Mouse (Mus musculus): ENCODE results near the gene Cd82. TPM values are rescaled to one million over a fixed set of nuclear protein-coding genes. Genes with fewer than 3 reads are reported as not detected.

Cd82 gene
- polyA plus RNA-seq, 1 experiment: 181 TPM

DNA sequence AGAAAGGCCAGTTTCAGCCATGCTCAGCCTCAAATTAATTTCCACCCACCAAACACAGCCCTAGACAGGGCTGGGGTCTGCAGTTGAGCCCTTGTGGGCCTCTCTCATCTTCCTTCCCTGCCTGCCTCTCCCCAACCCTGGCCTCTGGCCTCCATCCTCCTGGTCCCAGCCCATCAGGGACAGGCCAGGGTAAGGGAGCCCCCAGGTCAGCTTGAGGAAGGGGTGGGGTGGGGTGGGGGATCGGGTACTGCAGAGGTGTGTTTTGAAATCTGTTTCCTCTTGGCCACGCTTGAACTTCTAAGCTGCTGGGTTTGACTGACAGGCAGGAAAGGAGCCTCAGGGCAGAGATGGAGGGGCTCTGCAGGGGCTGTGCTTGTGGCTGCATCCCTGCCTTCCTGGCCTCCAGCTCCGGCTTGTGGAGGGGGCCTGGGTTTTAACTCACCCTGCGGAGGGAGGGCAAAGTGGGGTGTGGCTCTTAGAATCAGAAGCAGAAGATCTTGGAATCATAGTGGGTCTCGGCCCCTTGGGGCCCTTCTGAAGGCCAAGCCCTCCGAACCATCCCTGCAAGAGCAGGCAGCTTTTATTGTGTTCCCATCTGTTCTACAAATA lies 19.2 kb upstream of the Cd82 start:
- 47% methylated on average over 6 of the region's 6 CpGs for WGBS
- Histone ChIP-seq H3K36me3 (ENCODE audit: control insufficient read depth, insufficient read depth, low read length) (no peaks in the 10 kb centered on the region), H3K4me3 (ENCODE audit: control insufficient read depth, insufficient read depth, low read length) (no peak overlapping the region), H3K4me1 (replicated peaks; ENCODE audit: control insufficient read depth, insufficient read depth, low read length) (no peaks in the 10 kb centered on the region), H3K27ac (ENCODE audit: control insufficient read depth, insufficient read depth, low read length) (no peak overlapping the region), H3K27me3 (ENCODE audit: control insufficient read depth, insufficient read depth, low read length) (no peaks in the 10 kb centered on the region)
- DNase-seq: no peak
- no peak for TF ChIP-seq CTCF (IDR thresholded peaks at IDR 0.05; ENCODE audit: borderline replicate concordance, control insufficient read depth, extremely low read depth, insufficient read depth, low read length, poor library complexity)
- TF ChIP-seq POLR2A (IDR thresholded peaks at IDR 0.05; ENCODE audit: control insufficient read depth, extremely low read depth, insufficient read depth, low read length, poor library complexity): no peak

DNA sequence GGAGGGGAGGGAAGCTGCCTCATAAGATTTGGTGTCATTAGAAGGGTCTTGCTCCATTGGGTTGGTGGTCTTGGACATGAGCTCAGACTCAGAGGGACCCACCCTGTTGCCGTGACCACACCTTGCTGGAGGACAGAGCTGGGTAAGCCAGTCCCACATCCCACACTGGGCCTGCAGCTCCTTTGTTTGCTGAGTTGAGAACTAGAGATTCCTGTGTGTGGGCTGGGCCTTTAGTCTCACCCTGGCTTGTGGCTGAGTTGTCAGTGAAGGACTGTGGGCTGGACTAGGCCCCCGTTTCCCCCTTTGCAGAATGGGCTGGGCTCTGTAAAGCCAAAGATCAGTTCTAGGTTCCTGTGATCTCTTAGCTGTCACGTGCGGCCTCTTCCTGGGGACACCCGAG lies 15.8 kb upstream of the Cd82 start:
- no peaks in the 10 kb centered on the region for H3K27me3 ChIP-seq (ENCODE audit: control insufficient read depth, insufficient read depth, low read length)
- H3K36me3 ChIP-seq (ENCODE audit: control insufficient read depth, insufficient read depth, low read length): no peaks in the 10 kb centered on the region

DNA sequence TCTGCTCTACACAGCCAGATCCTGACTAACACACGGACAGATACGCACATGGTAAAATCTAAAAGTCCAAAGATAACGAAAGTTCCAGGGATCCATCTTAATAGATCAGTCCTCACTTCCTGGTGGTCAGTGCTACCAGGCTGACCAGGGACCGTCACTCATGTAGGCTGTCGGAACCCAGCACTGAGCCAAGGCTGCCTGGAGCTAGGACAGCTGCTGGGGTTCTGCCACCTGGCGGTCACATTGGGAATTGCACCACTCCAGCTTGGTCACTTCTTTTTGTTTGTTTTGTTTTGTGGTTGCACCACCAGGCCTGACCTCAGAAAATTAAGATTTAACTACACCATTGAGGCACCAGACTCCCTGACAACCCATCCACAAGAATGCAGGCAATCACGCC lies 14.6 kb upstream of the Cd82 start:
- Histone ChIP-seq H3K27me3 (ENCODE audit: control insufficient read depth, insufficient read depth, low read length) (no peaks in the 10 kb centered on the region), H3K36me3 (ENCODE audit: control insufficient read depth, insufficient read depth, low read length) (no peaks in the 10 kb centered on the region), H3K4me3 (ENCODE audit: control insufficient read depth, insufficient read depth, low read length) (no peak overlapping the region), H3K27ac (ENCODE audit: control insufficient read depth, insufficient read depth, low read length) (no peak overlapping the region), H3K4me1 (replicated peaks; ENCODE audit: control insufficient read depth, insufficient read depth, low read length) (no peaks in the 10 kb centered on the region)
- TF ChIP-seq CTCF (IDR thresholded peaks at IDR 0.05; ENCODE audit: borderline replicate concordance, control insufficient read depth, extremely low read depth, insufficient read depth, low read length, poor library complexity): peak; percentile 91
- no peak for TF ChIP-seq POLR2A (IDR thresholded peaks at IDR 0.05; ENCODE audit: control insufficient read depth, extremely low read depth, insufficient read depth, low read length, poor library complexity)
- 52% methylated on average over 7 of the region's 7 CpGs for WGBS
- DNase-seq: peak; percentile 42

More for the DNA sequence above, 15.8 kb upstream of the Cd82 start:
- no peak overlapping the region for H3K27ac ChIP-seq (ENCODE audit: control insufficient read depth, insufficient read depth, low read length)
- no peaks in the 10 kb centered on the region for H3K4me1 ChIP-seq (replicated peaks; ENCODE audit: control insufficient read depth, insufficient read depth, low read length)
- TF ChIP-seq POLR2A (IDR thresholded peaks at IDR 0.05; ENCODE audit: control insufficient read depth, extremely low read depth, insufficient read depth, low read length, poor library complexity) (no peak), CTCF (IDR thresholded peaks at IDR 0.05; ENCODE audit: borderline replicate concordance, control insufficient read depth, extremely low read depth, insufficient read depth, low read length, poor library complexity) (no peak)
- no peak for DNase-seq
- 73% methylated on average over 5 of the region's 5 CpGs for WGBS
- H3K4me3 ChIP-seq (ENCODE audit: control insufficient read depth, insufficient read depth, low read length): no peak overlapping the region

DNA sequence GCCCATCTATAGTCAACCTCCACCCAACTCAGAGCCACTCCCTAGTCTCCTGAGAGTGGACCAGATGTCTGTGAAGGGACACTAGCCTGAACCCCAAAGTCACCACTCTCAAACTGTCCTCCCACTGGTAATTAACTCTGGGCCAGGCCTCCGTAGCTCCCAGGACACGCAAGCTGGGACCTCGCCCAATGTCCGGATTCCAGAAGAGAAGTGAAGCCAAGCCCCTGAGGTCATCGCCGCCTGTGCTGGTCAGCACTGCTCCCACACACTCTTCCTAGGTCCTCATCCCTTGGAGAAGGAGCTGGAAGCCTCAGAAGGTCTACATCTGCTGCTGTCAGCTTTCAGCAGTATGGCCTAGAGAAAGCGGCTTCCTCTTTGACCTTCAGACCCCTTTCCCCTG lies 13.5 kb upstream of the Cd82 start:
- no peak overlapping the region for H3K27ac ChIP-seq (ENCODE audit: control insufficient read depth, insufficient read depth, low read length)
- no peak for DNase-seq
- H3K27me3 ChIP-seq (ENCODE audit: control insufficient read depth, insufficient read depth, low read length): no peaks in the 10 kb centered on the region
- no peak for TF ChIP-seq CTCF (IDR thresholded peaks at IDR 0.05; ENCODE audit: borderline replicate concordance, control insufficient read depth, extremely low read depth, insufficient read depth, low read length, poor library complexity)
- TF ChIP-seq POLR2A (IDR thresholded peaks at IDR 0.05; ENCODE audit: control insufficient read depth, extremely low read depth, insufficient read depth, low read length, poor library complexity): no peak
- 92% methylated on average over 7 of the region's 7 CpGs for WGBS
- H3K4me1 ChIP-seq (replicated peaks; ENCODE audit: control insufficient read depth, insufficient read depth, low read length): no peaks in the 10 kb centered on the region
- H3K36me3 ChIP-seq (ENCODE audit: control insufficient read depth, insufficient read depth, low read length): no peaks in the 10 kb centered on the region
- no peak overlapping the region for H3K4me3 ChIP-seq (ENCODE audit: control insufficient read depth, insufficient read depth, low read length)

DNA sequence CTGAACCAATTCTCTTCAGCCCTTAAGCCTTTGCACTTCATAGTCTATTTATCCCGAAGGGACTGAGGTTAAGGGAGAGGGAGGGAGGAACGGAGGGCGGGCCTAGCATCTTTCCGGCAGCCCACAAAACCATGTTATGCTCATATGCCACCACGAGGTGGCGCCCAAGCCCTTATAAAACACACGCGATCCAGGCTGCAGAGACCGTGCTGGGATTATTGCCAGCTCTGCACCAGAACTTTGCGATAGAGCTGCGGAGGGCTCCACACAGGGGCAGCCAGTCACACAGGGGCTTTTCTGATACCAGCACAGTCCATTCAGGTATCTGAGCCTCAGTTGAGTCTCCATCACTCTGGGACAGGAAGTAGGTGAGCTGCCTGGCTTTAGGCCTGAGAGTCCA lies 12.1 kb upstream of the Cd82 start:
- peak; percentile 95 for TF ChIP-seq CTCF (IDR thresholded peaks at IDR 0.05; ENCODE audit: borderline replicate concordance, control insufficient read depth, extremely low read depth, insufficient read depth, low read length, poor library complexity)
- no peak for TF ChIP-seq POLR2A (IDR thresholded peaks at IDR 0.05; ENCODE audit: control insufficient read depth, extremely low read depth, insufficient read depth, low read length, poor library complexity)
- no peak overlapping the region for H3K27ac ChIP-seq (ENCODE audit: control insufficient read depth, insufficient read depth, low read length)
- no peaks in the 10 kb centered on the region for H3K27me3 ChIP-seq (ENCODE audit: control insufficient read depth, insufficient read depth, low read length)
- 1% methylated on average over 11 of the region's 11 CpGs for WGBS
- peak; percentile 80 for DNase-seq
- H3K4me1 ChIP-seq (replicated peaks; ENCODE audit: control insufficient read depth, insufficient read depth, low read length): peaks cover 11% of the 10 kb centered on the region
- no peaks in the 10 kb centered on the region for H3K36me3 ChIP-seq (ENCODE audit: control insufficient read depth, insufficient read depth, low read length)
- no peak overlapping the region for H3K4me3 ChIP-seq (ENCODE audit: control insufficient read depth, insufficient read depth, low read length)

DNA sequence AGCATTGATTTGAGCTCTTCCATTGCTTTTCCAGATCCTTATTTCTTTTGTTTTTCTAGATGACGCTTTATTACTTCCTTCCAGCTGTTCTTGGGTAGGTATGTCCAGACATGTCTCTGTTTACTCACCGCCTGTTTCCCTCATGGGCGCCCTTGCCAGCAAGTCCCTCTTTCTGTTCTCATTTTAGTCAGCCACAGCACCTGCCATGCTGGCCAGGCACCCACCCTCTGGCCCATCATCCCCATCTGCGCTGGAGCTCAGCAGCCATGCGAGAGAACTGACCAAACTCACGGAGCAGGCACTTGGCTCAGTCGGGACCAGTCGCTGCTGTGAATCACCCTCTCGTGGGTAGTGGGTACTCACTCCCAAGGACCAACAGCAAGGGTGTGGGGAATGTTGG lies 11.0 kb upstream of the Cd82 start:
- no peak for TF ChIP-seq POLR2A (IDR thresholded peaks at IDR 0.05; ENCODE audit: control insufficient read depth, extremely low read depth, insufficient read depth, low read length, poor library complexity)
- TF ChIP-seq CTCF (IDR thresholded peaks at IDR 0.05; ENCODE audit: borderline replicate concordance, control insufficient read depth, extremely low read depth, insufficient read depth, low read length, poor library complexity): no peak
- DNase-seq: no peak
- WGBS: 84% methylated on average over 9 of the region's 9 CpGs

More for the DNA sequence above, 11.0 kb upstream of the Cd82 start:
- Histone ChIP-seq H3K27ac (ENCODE audit: control insufficient read depth, insufficient read depth, low read length) (no peak overlapping the region), H3K4me3 (ENCODE audit: control insufficient read depth, insufficient read depth, low read length) (no peak overlapping the region), H3K36me3 (ENCODE audit: control insufficient read depth, insufficient read depth, low read length) (no peaks in the 10 kb centered on the region), H3K4me1 (replicated peaks; ENCODE audit: control insufficient read depth, insufficient read depth, low read length) (peaks cover 16% of the 10 kb centered on the region), H3K27me3 (ENCODE audit: control insufficient read depth, insufficient read depth, low read length) (no peaks in the 10 kb centered on the region)
